Mouse (Mus musculus) heart, adult 11 months (tissue): Measurements from ENCODE around the gene Nmu.

ENCODE experiments used
- DNase-seq: peaks from one replicate; pipeline ENCODE4 v3.0.0; 2022

The Nmu gene

GRCm38 (mm10) chr5:76308206-76308605 is 55.4 kb downstream of the Nmu start:
- DNase-seq, result no peak

- DNase-seq, result no peak
Measured at GRCm38 (mm10) chr5:76306261-76306660, 57.3 kb downstream of the Nmu start.

- no peak for DNase-seq
Measured at GRCm38 (mm10) chr5:76305616-76306015, 58.0 kb downstream of the Nmu start.

GRCm38 (mm10) chr5:76304452-76305341 is 58.9 kb downstream of the Nmu start, which contains the start of gene Clock:
TSS of gene Clock (minus strand) at chr5:76304792.
- DNase-seq, result peak; percentile 99

GRCm38 (mm10) chr5:76303745-76304451 is 59.7 kb downstream of the Nmu start:
- DNase-seq, result peak; percentile 98

- DNase-seq, result no peak
Measured at GRCm38 (mm10) chr5:76303379-76303744, 60.2 kb downstream of the Nmu start.

- no peak for DNase-seq
Measured at GRCm38 (mm10) chr5:76302009-76302408, 61.6 kb downstream of the Nmu start.

- DNase-seq, result peak; percentile 68
Measured at GRCm38 (mm10) chr5:76289234-76289691, 74.3 kb downstream of the Nmu start.

GRCm38 (mm10) chr5:76288256-76288655 is 75.3 kb downstream of the Nmu start:
- peak; percentile 85 for DNase-seq

GRCm38 (mm10) chr5:76287062-76287461 is 76.5 kb downstream of the Nmu start:
- no peak for DNase-seq

GRCm38 (mm10) chr5:76285699-76286098 is 77.9 kb downstream of the Nmu start:
- DNase-seq, result peak; percentile 76

GRCm38 (mm10) chr5:76283890-76284289 is 79.7 kb downstream of the Nmu start:
- DNase-seq, result no peak
